Mouse (Mus musculus): ENCODE measurements around the gene Fam184b.

The Fam184b gene

DNA sequence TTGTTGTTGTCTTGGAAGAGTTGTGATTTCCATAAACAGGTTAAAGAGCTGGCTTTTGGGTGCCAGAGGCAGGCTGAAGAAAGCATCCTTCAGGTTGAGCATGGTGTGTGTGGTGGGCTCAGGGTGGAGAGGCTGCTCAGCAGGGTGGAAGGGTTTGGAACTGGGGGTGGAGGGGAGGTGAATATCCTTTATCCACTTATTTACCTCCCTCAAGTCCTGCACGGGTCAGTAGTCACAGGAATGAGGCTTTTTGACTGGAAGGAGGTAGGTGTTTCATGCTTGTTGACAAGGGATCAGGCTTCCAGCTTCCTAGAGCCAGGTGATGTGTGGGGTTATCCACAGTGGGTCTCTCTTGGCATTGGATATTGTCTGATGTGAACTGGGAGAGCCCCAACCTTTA is 124.8 kb downstream of the Fam184b start:
- no peak for DNase-seq (ENCODE audit: low read depth)

DNA sequence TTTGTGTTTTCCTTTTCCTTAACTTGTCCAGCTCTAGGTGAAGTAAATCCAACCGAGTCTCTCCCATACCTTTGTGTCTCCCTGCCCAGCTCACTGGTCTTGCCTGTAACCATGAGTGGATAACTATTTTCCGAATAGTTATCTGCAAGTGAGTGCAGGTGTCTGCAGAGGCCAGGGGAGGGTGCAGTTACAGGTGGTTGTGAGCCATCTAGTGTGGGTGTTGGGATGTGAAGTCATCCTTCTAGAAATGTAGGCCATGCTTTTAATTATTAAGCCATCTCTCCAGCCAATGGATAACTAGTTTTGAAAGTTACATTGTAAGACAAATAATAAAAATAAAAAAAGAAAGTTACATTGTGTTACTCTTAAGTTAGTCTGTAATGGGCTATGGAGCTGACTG is 125.9 kb downstream of the Fam184b start:
- DNase-seq (ENCODE audit: low read depth), result no peak

DNA sequence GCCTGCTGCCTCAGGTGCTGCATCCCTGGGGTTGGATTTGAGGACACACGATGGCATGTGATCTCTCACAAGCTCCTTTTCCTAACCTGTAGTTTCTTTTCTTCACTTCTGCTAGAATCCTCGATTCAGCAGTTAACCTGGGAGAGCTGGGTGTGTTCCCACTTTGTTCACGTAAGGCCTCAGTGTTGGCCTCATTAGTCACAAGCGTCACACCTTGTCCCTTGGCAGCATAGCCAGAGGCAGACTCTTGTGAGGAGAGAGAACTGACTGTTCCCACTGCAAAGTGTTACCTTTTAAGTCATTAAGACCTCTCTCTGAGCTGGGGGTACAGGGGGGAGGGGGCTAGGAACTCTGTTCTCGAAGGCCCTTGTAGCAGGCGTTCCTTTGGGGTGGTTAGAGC is 126.5 kb downstream of the Fam184b start:
- no peak for DNase-seq (ENCODE audit: low read depth)

DNA sequence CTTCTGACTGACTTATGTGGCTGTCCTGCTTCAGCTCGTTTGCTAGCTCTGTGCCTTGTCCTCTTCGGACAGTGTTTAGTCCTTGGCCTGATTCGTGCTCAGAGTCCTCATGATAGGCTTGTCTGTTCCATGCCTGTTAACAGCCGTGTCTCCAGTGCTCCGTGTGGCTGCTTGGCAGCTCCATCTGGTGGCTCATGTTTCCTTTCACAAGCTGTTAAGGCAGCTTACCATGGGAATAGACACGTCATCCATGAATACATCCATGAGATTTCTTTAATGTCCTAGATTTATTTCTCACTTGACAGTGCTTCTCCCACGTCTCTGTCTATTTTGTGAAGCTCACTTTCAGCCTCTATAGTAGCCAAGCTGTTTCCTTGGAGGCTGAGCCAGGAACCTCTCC is 129.3 kb downstream of the Fam184b start:
- DNase-seq (ENCODE audit: low read depth), result no peak

DNA sequence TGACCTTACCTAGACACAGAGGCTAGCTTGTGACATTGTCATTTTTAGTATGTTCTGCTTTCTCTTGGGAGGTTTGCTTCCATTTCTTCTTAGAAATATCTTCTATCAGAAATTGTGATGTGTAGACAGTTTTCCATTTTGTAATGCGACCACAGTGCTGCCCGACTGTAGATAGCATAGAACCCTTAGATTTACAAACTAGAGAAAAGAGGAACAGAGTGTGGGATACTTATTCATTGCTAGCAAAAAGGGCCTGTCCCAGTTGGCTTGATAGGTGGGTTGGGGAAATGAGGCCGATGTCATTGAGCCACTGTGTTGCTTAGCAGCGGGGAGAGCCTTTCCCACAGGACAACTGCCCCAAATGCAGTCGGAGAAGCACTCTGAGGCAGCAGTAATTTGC is 141.8 kb downstream of the Fam184b start:
- no peak for DNase-seq (ENCODE audit: low read depth)

DNA sequence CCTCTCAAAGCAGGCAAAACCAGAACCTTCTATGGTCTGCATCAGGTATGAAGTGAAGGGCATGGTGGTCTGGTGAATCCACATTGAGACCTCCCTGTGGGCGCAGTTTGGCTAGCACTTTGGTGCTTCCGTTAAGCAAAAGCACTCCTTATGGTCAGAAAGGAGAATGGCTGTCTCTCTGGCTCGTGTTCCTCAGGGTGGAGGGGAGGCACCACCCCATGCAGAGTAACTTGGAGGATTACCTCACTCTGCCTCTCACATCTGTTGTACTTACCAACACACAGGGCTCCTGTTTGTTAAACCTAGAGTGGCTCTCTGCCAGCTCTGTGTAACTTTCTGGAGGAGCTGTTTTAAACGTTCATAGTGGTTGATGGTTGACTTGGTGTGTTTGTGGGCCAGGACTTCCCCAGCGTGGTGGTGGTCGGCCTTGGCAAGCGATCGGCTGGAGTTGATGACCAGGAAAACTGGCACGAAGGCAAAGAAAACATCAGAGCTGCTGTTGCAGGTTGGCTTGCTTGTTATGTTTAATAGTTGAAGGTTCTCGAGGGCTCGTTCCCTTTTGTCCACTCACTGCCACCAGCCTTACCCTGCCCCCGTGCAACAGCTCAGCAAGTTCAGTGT is 142.4 kb downstream of the Fam184b start:
- no peak for DNase-seq (ENCODE audit: low read depth)

DNA sequence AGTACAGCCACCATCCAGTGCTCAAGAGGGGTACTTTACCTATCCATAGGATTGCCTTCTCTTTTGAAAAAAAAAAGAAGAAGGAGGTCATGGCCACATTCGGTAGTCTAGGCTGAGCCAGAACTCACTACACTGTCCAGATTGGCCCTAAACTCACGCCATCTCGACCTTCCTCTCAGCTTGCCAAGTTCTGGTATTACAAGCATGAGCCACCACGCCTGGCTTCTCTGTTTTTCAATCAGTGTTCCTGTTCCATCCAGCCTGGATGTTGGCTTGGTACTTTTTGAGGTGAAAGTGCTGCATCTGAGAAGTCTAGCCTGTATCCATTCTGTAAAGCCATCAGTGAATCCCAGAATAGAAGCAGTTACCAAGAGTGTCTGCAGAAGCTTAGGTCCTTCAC is 142.9 kb downstream of the Fam184b start:
- DNase-seq (ENCODE audit: low read depth), result no peak

DNA sequence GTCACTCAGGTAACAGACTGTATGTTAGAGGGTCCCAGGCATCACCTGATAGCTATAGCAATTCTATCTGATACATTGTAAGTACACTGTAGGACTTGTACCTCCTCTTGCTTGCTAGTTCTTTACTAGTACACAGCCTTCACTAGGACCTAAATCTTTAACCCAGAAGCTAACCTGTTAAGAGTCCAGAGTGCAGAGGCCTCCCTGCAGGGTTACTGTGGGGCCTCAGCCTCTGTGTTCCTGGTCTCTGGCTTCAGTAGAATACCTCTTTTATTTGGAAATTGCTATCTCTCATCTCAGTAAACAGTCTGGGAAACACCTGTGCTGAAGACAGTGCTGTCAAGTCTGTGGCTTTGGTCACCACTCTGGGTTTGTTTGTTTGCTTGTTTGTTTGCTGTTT is 143.4 kb downstream of the Fam184b start:
- no peak for DNase-seq (ENCODE audit: low read depth)

DNA sequence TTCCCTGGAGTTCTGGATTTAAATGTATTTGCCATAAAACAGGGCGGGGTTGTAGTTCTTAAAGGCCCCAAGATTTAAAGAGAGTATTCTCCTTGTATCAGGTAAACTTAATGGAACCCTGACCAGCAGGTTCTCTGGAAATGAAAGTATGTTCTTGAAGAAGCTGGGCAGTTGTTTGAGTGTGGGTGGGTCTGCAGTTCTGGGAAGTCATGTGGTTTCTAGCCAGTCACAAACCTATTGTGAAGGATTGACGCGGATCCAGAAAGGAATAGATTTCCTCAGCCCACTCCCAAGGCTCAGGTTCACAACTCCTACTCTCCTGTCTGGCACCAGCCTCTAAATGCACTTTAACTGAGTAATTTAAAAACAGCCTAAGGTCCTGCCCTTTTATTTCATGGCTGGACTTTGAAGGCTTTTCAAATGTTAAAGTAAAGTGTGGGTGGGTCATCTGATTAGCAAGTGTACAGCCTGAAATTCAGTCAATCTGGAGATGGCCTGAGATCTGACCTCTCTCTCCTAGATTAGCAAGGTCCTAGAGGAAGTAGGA is 143.9 kb downstream of the Fam184b start:
- DNase-seq (ENCODE audit: low read depth), result no peak

DNA sequence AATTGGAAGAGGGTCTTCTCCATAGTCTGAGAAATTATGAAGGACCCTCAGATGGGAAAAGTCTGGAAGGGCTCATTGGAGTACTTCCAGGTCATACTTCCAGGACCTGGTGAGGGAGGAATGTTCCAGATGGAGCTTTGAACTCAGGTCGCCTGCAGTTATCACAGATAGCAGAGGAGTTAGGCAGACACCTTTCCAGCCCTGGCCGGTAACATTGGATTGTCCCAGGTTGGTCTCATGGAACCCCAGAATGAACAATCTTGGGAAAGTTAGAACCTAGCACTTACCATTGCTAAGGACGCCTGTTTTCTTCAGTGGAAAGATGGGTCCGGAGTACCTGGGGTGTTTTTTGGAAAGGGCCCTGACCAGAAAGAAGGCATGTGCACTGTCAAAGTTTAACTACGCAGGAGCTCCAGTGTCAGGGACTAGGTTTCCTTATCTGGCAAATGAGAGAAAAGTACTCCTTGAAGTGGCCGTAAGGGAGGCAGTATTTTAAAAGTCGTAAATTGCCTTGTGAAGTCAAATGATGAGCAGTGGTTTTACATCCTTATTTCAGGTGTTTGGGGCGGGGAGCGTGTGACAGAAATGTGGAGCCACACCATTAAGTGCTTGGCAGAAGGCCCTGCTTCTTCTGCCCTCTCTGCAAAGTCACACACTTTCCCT is 145.2 kb downstream of the Fam184b start:
- DNase-seq (ENCODE audit: low read depth), result no peak

DNA sequence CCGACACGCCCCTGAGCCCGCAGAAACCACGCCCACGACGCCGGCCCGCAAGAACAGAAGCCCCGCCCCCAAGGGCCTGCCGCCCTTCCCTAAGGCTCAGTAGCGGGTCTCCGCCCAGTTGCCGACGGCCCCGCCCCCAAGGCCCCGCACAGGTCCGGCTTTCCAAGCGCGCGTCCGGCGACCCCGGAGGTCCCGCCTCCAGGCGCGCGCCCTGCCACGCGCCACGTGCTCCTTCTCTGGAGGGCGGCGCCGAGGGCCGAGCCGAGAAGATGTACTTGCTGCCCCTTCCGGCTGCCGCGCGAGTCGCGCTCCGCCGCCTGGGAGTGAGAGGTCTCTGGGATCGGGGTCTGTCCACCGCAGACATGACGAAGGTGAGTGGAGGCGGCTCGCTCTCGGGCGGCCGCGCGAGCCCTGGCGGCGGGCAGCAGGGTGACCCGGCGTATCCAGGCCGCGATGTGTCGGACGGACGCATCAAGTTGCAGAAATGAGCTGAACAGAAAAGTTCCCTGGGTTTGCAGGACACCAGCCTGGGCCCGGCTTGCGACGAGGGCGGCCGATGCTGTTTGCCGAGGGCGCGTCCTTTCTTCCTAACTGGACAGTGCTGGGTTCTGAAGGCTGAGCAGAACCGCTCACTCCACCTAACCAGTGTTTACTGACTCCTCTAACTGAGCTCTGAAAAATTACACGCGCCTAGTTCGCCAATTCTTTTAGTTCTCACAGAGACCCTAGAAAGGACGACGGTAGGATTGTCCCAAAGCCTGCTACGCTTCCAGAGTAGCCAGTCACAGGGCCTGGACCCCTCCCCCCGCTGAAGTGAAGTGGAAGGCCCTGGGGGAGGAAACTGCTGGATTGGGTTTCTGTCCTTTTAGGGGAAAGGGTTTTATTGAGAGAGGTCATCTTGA is 146.0 kb downstream of the Fam184b start, which contains the start of gene Lap3:
TSS of gene Lap3 (plus strand) at position 184 of the 902 bp plus-strand sequence.
- DNase-seq (ENCODE audit: low read depth), result peak; percentile 91

DNA sequence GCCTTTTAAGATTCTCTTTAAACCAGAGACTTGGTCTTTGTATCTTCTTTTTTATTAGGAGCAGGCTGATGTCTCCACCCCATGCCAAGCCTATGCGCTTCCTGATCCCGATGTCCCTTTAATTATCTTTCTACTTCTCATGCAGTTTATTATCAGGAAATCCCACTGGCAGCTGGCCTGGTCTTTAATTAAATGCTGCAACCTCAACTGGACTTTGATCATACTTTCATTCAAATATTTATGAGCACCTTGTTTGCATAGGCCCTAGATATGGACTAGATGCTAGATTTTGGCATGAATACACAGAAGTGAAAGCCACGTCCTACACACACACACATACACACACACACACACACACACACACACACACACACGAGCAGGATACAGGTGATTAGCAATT is 147.6 kb downstream of the Fam184b start:
- DNase-seq (ENCODE audit: low read depth), result no peak

DNA sequence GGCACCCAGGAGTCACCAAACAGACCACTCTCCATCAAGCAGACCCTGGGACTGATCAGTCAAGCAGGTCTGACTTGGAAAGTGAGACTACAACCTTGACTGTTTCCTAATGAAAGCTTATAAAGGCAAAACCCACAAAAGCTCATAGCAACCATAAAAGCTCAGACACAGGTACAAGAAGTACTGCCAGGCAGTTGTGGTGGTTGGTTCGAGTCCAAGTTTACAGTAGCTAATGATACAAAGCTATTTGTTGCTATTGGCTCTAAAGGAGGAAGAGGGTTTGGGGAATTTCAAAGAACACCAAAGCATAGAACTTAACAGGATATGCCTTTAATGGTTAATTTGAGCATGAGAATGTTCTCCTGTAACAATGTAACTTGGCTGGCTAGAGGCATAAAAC is 155.8 kb downstream of the Fam184b start:
- no peak for DNase-seq (ENCODE audit: low read depth)

DNA sequence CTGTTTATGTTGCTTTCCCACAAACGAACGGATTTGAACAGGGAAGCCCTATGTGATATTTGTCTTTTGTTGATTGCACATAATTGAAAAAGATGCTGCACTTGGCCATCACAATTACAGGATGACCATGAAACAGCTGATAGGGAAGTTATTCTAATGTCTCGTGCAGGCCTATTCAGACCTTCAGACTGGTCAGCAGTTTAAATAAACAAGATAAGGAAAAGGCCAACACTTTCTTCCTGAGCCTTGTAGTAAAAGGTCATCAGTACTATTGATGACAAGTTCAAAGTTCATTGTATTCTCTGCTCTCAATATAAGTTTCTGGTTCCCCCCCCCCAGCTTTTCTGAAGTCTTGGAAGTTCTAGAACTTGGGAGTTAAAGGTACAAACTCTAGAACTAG is 156.8 kb downstream of the Fam184b start:
- no peak for DNase-seq (ENCODE audit: low read depth)

DNA sequence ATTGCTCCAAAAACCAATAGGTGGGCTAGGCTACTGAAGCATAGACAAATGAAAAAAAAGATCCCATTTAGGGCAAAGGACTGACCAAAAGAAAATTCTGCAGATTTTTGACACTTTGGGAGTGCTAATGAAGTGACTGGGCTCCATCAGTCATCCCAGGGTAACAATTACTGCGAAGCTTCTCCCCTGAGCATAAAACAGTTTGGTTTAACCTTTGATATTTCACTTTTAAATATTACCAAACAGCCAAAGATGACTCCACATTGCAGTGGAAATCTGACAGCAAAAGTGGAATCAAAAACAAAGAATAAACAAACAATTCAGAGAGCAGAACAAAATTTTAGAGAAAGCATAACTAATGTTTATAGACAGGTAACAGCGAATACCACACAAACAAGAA is 158.3 kb downstream of the Fam184b start:
- DNase-seq (ENCODE audit: low read depth), result no peak

DNA sequence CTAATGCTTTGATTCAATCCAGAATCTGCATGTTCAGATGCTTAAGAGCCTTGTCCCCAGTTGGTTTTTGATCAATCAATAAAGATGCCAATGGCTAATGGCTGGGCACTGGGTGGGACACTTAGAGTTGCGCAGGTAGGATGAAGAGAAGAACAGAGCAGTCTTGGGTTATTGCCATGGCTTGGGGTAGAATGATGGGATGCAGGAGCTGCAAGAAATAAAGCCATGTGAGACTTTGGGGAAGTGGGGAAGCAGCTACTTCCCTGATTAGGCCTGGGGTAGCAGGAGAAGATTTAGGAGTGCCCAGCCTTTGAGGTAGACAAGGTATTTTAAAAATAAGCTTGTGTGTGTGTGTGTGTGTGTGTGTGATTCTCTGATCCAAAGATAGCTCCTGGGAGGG is 159.3 kb downstream of the Fam184b start:
- no peak for DNase-seq (ENCODE audit: low read depth)

All from c-Kit-positive CD71-negative TER-119-negative erythroid progenitor cells, embryonic 14.5 days (primary cell).